Mouse (Mus musculus) ES-Bruce4 (cell line): ENCODE measurements around the gene Mroh2b. TPM values are rescaled to one million over a fixed set of nuclear protein-coding genes. Genes with fewer than 3 reads are reported as not detected.

Source experiments
- H3K27ac ChIP-seq: 2 replicates; pipeline ENCODE4 v1.5.1; 2012; ENCODE audit warnings: low read length, inconsistent platforms; ENCODE audit not compliant: insufficient read depth
- H3K27me3 ChIP-seq: 2 replicates; pipeline ENCODE4 v1.6.1; 2012; ENCODE audit warnings: mild to moderate bottlenecking, low read length, inconsistent platforms; ENCODE audit not compliant: control insufficient read depth, poor library complexity, insufficient read depth, severe bottlenecking
- H3K36me3 ChIP-seq: 2 replicates; pipeline ENCODE4 v1.6.1; 2012; ENCODE audit warnings: inconsistent platforms, mild to moderate bottlenecking, low read length, moderate library complexity; ENCODE audit not compliant: control insufficient read depth, poor library complexity, insufficient read depth, severe bottlenecking
- H3K4me1 ChIP-seq: one replicate; pipeline ENCODE4 v1.8.1; 2011; ENCODE audit warnings: low read length; ENCODE audit not compliant: control insufficient read depth, insufficient read depth
- H3K4me3 ChIP-seq: 2 replicates; pipeline ENCODE4 v1.5.1; 2011; ENCODE audit warnings: low read depth, mild to moderate bottlenecking, low read length
- H3K9ac ChIP-seq: 2 replicates; pipeline ENCODE4 v1.6.1; 2012; ENCODE audit warnings: low read depth, mild to moderate bottlenecking, inconsistent platforms; ENCODE audit not compliant: poor library complexity, severe bottlenecking
- H3K9me3 ChIP-seq: replicated peaks from 2 replicates; pipeline ENCODE4 v1.6.1; 2012; ENCODE audit warnings: mild to moderate bottlenecking, low read length, inconsistent platforms; ENCODE audit not compliant: control insufficient read depth, poor library complexity, insufficient read depth, severe bottlenecking
- CTCF ChIP-seq: IDR thresholded peaks from one replicate; pipeline ENCODE4 v1.8.1; 2011; ENCODE audit warnings: low read depth, low read length
- EP300 ChIP-seq: IDR thresholded peaks from 2 replicates; pipeline ENCODE4 v1.6.1; 2011; ENCODE audit warnings: low read depth, low read length; ENCODE audit not compliant: insufficient read depth
- POLR2A ChIP-seq: IDR thresholded peaks from one replicate; pipeline ENCODE4 v1.8.1; 2011; ENCODE audit warnings: low read length; ENCODE audit not compliant: insufficient read depth
- polyA plus RNA-seq: library from polyadenylated mRNA; stranded (reverse); fragments of >200 nt; gene quantifications from 2 replicates; pipeline ENCODE4 v1.2.4, GENCODE M21; 2011; ENCODE audit warnings: low read depth; ENCODE audit not compliant: missing spikeins, insufficient read depth, insufficient read length

Gene Mroh2b
- polyA plus RNA-seq = not detected in 2 replicates

GRCm38 (mm10) chr15:4898437-4898836, at the start of gene Mroh2b:
Gene Mroh2b (plus strand): TSS chr15:4898737.
- H3K9ac ChIP-seq = no peak within 1 kb of the TSS
- no peak within 1 kb of the TSS for H3K27ac ChIP-seq
- no peaks in the 10 kb centered on the region; the same call in 1 of the 2 replicates for H3K27me3 ChIP-seq
- no peak within 1 kb of the TSS for H3K4me3 ChIP-seq
- TF ChIP-seq POLR2A (no peak), CTCF (no peak), EP300 (no peak)
- H3K4me1 ChIP-seq = no peaks in the 10 kb centered on the region
- H3K9me3 ChIP-seq = no peaks in the 10 kb centered on the region
- H3K36me3 ChIP-seq = no peaks in the 10 kb centered on the region

DNA sequence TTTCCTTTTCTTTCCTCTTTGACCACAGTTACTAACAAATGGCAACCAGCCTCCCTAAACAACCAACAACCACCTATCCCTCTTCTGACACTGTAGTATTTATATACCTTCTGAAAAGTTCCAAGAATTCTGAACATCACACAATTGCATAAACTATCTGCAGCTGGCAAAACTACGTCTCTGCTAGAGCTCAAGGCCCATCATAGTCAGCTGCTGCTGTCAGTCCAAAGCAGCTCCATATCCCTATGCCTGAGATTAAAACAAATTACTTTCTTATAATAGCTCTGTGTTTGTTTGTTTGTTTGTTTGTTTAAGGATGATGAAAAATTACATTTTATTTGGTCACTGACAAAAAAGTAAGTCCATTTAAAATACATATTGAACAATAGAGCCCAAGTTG, 48.5 kb upstream of the Mroh2b start:
- Histone ChIP-seq H3K4me3 (no peak overlapping the region), H3K9ac (no peak overlapping the region), H3K36me3 (no peaks in the 10 kb centered on the region), H3K27me3 (no peaks in the 10 kb centered on the region), H3K9me3 (no peaks in the 10 kb centered on the region), H3K4me1 (no peaks in the 10 kb centered on the region), H3K27ac (no peak overlapping the region)
- TF ChIP-seq CTCF (no peak), POLR2A (no peak), EP300 (no peak)

DNA sequence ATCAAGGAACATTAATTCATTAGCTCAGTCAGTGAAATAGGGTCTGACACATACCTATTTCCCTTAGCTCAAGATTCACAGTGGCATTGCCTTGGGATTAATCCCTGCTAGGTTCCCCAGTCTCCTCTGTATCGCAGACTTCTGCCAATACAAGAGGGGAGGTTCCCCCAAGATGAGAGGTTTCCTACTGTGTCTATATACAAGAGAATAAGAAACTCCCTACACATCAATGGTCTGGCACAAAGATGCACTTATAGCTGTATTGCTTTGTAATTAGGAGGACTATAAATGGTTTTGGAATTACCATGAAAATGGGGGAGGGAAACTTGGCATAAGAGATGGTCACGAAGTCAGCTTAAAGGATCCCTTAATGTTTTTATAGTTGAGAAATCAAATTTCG, 3.6 kb upstream of the Mroh2b start:
- Histone ChIP-seq H3K27me3 (no peaks in the 10 kb centered on the region), H3K9ac (no peak overlapping the region), H3K4me1 (no peaks in the 10 kb centered on the region), H3K9me3 (no peaks in the 10 kb centered on the region), H3K36me3 (no peaks in the 10 kb centered on the region), H3K27ac (no peak overlapping the region), H3K4me3 (no peak overlapping the region)
- TF ChIP-seq POLR2A (no peak), CTCF (no peak), EP300 (no peak)

DNA sequence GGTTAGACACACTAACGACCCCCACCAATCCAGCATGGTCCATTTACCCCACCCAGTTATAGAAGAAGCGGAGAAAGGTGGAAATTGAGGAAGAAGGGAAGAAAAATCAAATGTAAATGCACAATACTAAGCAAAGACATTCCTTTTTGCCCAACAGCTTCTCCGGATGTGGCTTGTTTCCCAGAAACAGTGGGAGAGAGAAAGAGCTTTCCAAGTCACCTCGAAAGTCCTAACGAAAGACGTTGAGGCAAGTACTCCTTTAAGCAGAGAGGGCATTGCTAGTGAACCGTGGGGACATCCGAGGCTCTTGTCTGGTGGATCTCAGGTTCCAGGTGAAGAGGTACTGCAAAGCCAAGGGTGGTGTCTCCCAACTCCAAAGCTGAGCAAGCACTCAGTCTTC, 36.2 kb downstream of the Mroh2b start:
- H3K4me3 ChIP-seq = no peak overlapping the region
- H3K4me1 ChIP-seq = no peaks in the 10 kb centered on the region
- H3K27me3 ChIP-seq = no peaks in the 10 kb centered on the region
- H3K9ac ChIP-seq = no peak overlapping the region
- H3K9me3 ChIP-seq = no peaks in the 10 kb centered on the region
- TF ChIP-seq EP300 (no peak), POLR2A (no peak), CTCF (no peak)
- no peak overlapping the region for H3K27ac ChIP-seq
- no peaks in the 10 kb centered on the region for H3K36me3 ChIP-seq

GRCm38 (mm10) chr15:4973355-4973754, 74.8 kb downstream of the Mroh2b start:
- no peaks in the 10 kb centered on the region for H3K9me3 ChIP-seq
- H3K4me1 ChIP-seq = no peaks in the 10 kb centered on the region
- no peak overlapping the region for H3K4me3 ChIP-seq
- no peak overlapping the region for H3K9ac ChIP-seq
- no peak overlapping the region for H3K27ac ChIP-seq
- no peaks in the 10 kb centered on the region for H3K36me3 ChIP-seq
- no peak for TF ChIP-seq POLR2A
- no peak for TF ChIP-seq CTCF
- no peak for TF ChIP-seq EP300
- H3K27me3 ChIP-seq = no peaks in the 10 kb centered on the region

GRCm38 (mm10) chr15:5002903-5003302, 104.4 kb downstream of the Mroh2b start:
- H3K9ac ChIP-seq = no peak overlapping the region
- H3K4me3 ChIP-seq = no peak overlapping the region
- no peaks in the 10 kb centered on the region for H3K4me1 ChIP-seq
- TF ChIP-seq CTCF (no peak), EP300 (no peak), POLR2A (no peak)
- no peaks in the 10 kb centered on the region for H3K36me3 ChIP-seq
- H3K27me3 ChIP-seq = no peaks in the 10 kb centered on the region
- H3K9me3 ChIP-seq = no peaks in the 10 kb centered on the region
- H3K27ac ChIP-seq = no peak overlapping the region
